Mouse (Mus musculus): ENCODE measurements around the gene Smtnl1.

Gene Smtnl1

DNA sequence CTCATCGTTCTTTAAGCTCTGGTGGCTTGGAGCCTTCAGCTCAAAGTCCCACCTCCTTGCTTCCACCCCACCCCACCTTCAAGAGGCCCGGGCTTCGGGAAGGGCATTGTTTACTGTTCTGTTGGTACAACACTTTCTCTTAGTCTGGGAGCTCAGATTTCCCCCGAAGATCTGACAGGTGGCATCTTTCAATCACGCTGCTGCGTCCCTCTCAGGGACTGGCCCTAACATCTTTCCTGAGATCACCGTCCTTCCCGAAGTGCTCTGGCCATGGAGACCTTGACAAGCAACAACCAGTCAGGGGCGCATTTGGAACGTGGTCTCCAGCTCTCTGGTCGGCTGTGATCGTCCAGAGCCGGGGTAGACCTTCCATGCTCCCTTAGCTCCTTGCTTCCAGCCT is at the start of gene Smtnl1:
TSS of gene Smtnl1 (minus strand) at position 101 of the 400 bp plus-strand sequence.
- no peak for DNase-seq

DNA sequence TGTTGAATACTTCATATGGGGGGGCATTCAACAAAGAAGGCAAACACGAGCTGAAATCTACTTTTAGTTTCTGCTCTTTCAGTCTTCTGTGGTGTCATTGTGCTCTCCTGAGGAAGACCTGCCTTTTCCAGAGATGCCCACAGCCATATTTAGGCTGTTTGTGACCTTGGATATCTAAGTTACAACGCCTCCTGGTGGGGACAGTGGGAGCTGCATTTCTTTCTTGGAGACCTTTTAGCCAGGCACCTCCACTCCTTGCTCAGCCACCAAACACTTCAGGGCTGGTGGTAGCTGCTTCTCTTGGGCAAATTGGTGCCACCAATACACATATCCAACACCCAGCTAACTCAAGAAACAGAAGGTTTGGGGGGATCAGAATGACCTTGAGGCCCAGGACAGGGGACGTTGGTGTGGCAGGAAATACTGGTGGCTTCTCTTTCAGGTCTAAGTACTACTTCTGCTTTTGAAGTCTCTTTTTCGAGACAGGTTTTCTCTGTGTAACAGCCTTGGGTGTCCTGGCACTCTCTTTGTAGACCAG is 48.2 kb upstream of the Smtnl1 start:
- peak; percentile 34 for DNase-seq

- no peak for DNase-seq
These were observed 46.5 kb upstream of the Smtnl1 start for GRCm38 (mm10) chr2:84868977-84869376.

DNA sequence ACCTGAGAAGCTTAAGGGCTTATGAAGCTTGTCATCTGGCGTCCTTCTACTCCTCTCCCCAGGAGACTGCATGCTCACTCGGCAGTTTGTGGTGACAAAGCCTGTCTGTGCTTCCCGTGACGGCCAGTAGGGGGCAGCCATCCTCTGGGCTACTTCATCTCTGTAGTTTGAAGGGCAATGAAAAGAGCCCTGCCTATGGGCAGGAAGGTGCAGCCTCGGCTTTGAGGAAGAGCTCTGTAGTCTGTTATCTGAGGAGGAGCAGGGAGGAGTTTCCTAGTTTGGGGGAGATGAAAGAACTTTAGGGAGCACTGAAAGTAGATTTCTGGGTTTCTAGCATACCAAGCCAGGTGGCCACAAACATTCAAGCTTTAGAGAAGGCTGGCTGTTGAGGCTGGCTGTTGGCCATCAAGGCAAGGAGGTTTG is 46.1 kb upstream of the Smtnl1 start:
- peak; percentile 82 for DNase-seq

DNA sequence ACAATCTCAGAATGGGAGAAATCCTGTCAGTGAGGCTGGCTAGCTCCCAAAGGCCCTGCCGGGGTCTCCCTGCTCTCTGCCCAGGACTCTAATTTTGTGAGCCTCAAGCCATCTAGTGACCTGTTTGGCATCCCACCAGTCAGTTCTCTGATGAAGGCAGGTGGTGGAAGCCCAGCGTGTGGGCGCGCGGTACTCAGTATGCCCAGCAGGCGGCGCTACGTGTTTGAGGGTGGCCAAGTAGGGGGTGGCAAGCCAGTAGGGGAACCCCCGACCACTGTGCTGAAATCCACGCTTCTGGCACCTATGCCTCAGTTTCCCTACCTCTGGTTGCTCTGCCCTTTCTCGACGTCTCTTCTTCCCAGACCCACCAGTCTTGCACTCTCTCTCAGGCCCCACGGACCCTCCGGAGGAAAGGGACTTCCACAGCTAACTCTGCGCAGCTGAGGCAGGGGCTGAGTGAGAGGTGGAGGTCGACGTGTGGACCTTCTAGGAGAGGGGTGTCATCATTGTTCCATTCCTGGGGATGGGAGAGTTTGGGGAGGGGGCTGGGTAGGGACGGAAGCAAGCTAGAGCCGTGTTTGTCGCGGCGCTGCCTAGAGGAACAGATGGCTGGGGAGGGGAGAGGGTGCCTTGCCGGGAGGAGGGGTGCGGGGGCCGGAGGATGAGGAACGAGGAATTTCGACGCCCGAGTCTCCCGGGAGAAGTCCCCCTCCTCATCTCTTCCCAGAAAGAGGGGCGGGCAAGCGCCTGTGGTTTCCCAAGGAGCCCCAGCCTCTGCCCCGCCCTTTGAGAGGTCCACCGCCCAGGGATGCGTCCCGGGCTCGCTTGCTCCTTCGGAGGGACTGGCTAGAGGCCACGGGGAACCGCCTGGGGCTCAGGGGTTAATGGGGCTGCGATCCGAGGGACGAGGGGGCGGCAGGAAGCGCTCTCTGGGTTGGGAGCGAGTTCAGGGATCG is 43.4 kb upstream of the Smtnl1 start:
- peak; percentile 77 for DNase-seq

GRCm38 (mm10) chr2:84862231-84862630 is 39.8 kb upstream of the Smtnl1 start:
- no peak for DNase-seq

- no peak for DNase-seq
These were observed 39.0 kb upstream of the Smtnl1 start for GRCm38 (mm10) chr2:84861430-84861829.

- no peak for DNase-seq
These were observed 37.7 kb upstream of the Smtnl1 start for GRCm38 (mm10) chr2:84859991-84860780.

DNA sequence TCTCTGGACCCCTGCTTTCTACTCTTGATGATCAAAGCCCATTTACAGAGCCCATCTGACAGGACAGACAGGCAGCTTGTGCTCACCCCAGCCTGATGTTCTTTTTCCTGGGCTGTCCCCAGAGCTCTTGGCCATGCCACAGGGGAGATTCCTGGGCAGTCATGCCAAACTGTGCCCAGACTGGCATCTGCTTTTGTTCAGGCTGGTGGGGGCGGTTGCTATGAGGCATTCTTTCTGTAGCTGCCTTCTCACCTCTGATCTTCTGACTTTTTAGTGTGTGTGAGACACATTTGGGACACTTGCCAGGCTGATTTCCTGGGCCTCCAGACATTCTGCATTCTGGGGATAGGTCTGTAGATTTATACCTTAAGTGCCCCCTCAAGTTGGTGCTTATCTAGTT is 36.1 kb upstream of the Smtnl1 start:
- no peak for DNase-seq

DNA sequence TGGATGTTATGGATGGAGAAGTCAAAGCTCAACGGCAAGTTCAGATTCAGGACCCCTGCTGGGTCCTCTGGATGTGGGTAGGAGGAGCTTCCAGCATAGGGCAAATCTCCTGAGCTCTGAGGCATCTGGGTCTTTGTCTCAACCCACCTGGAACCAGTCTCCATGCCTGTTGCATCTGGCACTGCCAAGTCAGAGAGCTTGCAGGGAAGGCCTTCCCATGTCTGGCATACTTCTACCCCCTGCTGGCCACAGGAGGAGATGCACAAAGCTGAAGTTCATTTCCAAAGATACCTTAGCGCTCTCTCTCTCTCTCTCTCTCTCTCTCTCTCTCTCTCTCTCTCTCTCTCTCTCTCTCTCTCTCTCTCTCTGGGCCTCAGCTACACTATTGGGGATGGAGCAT is 33.3 kb upstream of the Smtnl1 start:
- DNase-seq: peak; percentile 73

- peak; percentile 77 for DNase-seq
These were observed 28.9 kb upstream of the Smtnl1 start for GRCm38 (mm10) chr2:84851130-84852040.

DNA sequence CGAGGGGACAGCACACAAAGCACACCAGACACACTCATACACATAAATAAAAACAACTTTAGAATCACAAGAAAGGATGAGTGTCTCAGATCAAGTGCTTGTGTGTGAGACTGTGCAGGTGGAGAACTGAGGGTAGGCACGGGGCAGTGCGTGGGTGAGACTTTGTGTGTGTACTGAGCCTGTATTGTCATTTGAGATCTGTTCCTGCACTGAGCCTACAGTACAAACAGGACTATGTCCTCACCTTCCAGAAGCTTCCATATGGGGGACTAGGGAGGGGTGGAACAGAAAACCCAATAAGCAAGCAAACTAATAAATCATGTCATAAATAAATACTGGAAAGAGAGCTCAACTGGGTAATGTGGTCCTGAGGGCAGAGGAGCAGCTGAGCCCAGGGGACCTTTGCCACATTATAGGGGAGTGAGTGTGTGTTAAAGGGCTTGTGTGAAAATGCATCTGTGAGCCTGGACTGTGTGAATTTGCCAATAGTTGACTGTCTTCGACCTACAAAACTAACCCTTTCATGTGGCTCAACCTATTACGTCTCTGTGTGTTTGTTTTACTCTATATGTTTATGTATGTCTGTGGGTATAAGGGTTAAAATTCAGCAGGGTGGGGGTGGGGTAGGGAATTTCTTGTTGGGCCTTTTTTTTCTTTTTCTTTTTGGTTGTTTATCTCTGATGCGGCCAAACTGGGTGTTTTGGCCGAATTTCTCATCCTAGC is 28.1 kb upstream of the Smtnl1 start:
- DNase-seq: no peak

DNA sequence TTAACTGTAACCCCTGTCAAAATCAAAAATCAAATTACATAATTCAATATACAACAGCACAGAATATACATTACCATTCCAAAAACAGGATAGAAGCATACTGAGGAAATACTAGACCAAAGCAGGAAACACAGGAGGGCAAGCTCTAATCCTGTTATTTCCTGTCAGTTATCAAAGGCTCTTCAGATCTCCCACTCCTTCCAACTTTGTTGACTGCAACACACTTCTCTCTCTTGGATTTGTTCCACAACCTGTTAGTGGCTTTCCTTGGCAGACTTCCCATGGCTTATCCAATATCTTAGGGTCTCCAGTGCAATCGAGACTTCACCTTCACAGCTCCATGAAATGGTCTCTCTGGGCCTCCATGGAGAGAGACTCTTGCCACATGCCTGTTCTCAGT is 22.8 kb upstream of the Smtnl1 start:
- no peak for DNase-seq

DNA sequence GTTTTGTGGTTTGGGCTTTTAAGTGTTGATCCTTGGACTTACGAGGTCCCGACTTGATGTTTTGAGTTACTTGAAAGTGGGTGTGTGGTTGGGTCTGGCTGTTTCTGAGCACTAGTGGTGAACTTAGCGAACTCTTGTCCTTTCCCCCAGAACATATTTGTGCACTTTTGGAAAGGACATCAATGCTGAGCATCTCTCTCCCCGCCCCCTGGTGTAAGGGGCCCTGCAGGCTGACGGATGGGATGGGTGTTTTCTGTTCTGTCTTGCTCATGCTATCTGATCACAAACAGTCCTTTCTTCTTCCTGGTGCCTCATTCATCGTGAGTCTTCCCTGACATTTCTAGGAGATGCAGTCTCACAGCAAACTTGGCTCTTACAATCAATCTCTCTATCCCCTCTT is 21.2 kb upstream of the Smtnl1 start:
- no peak for DNase-seq

GRCm38 (mm10) chr2:84841905-84842304 is 19.5 kb upstream of the Smtnl1 start:
- DNase-seq: no peak

GRCm38 (mm10) chr2:84840748-84841563 is 18.5 kb upstream of the Smtnl1 start:
- no peak for DNase-seq

- peak; percentile 86 for DNase-seq
These were observed 17.7 kb upstream of the Smtnl1 start for GRCm38 (mm10) chr2:84840016-84840747.

DNA sequence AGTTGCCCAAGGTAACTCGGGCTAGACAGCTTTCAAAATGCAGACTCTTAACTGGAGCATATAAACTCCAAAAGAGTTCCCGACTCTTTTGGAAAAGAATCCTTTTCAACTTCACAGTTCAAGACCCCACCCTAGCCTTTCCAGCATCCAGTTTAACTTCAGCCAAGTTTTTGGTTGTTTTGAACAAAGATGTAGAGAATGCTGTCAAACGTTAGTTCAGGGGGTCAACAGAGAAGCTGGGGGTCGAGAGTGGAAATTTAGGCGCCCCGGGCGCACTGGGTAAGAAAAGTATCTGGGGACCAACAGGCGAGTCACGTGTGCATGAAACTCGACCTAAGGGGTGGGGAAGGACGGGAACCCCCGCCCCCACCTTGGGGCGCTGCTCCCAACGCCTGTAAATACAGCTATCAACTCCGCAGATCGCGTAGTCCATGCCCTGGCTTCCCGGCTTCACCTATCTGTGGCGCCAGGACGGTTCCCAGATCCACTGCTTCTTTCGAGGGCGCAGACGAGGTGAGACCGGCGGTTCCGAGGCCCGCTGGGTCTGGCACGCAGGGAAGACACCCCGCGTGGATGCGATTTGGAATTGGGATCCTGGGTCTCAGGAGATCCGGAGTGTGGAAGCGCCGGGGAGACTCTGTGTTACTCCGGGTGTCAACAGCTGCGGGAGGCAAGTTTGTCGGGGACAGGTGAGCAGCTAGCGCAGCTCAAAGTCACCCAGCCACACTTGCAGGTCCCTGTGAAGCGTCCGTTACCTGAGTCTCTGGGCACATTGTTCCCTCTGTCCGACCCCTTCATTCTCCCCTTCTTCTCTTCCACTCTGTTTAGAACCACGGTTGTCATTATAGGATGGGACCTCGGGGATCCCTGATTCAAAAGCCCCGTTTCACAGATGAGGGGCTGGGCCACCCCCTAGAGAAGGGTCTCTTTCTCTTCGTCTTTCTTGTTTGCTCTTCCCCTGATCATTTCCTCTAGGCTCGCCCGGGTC is 16.8 kb upstream of the Smtnl1 start:
- DNase-seq: peak; percentile 48

DNA sequence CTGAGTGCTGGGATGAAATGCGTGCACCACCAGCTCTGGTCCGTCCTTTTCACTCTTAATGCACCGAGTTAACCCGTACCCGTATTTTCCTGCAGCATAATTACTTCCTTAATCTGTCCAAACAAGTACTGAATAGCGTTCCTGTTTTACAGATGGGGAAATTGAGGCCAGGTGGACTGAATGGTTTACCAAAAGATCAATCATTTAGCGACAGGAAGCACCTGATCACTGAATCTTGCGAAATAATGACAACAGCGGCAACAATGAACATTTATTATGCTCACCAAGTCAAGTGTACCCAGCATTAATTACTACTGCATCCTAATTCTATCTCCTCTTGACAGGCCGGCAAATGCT is 16.1 kb upstream of the Smtnl1 start, which contains the start of gene Slc43a1:
TSS of gene Slc43a1 (plus strand) at position 258 of the 357 bp plus-strand sequence.
- no peak for DNase-seq
